Mouse (Mus musculus) layer of hippocampus, postnatal 25 days (tissue): ENCODE results near the gene Cenpb. TPM values are rescaled to one million over a fixed set of nuclear protein-coding genes. Genes with fewer than 3 reads are reported as not detected.
A peak's percentile ranks its signal among the peaks of the same experiment; 100 is the strongest.

Experiments
- DNase-seq, 2 experiments: peaks; one replicate each; pipeline ENCODE4 v3.0.0; 2022; ENCODE audit warnings: mixed read lengths in 2 of 2, low spot score in 1 of 2; ENCODE audit errors: extremely low spot score in 1 of 2
- total RNA-seq, 2 experiments: library from RNA; stranded (reverse); gene quantifications; 2 replicates each; pipeline ENCODE4 v1.2.3; 2021

Gene Cenpb
- total RNA-seq, 2 experiments from 2014 or later: 84.8 to 92.4 TPM

DNA sequence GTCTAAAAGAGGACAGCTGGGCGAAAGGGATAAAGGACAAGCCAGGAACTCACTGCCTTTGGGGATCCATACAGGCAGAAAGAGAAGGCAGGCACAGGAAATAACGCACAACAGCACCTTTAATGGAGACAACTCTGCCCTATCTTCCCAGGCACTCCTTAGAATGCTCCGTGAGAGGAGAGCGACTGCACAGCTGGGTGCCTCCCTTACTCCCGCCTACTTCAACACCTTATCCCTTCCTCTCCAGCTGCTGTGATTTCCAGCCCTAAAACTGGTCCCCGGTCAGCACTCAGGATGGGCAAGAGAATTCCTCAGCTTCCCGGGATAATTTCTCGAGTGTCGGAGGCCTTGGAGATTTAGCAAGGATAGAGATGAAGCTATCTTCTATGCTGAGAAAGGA lies 8.9 kb downstream of the Cenpb start:
- DNase-seq: no peak

DNA sequence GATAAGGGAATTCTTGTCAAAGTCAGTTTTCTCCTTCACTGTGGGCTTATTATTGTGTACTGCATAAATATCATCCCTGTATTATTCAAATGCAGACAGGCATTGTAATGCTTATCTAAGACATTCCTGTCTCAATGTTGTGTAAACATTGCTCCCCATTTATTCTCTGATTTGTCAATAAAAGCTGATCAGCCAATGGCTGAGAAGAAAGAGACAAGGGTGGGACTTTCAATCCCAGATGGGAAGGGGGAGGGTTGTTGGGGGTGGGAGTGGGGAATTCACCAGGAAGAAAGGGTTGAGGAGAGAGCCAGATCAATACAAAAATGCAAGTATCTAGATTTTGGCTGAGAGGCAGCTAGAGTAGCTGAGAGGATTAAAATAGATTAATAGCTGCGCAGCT lies 11.0 kb downstream of the Cenpb start:
- DNase-seq: no peak

DNA sequence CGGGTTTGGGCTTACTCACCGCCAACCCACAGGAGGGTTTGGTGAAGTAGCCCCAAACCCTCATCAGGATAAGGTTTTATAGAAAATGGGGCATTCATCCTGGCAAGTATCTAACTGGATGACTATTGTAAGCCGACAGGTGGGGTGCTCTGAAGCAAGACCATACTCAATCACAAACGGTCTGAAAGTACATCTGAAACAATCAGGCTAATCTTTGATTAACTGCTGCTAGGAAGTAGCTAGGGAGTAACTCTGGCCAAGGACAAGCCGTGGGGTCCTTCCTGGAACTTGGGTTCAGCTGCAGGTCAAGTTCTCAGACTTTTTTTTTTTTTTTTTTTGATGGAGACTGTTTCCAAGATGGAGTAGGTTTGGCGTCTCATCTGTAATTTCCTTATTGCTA lies 11.9 kb downstream of the Cenpb start:
- DNase-seq: no peak

DNA sequence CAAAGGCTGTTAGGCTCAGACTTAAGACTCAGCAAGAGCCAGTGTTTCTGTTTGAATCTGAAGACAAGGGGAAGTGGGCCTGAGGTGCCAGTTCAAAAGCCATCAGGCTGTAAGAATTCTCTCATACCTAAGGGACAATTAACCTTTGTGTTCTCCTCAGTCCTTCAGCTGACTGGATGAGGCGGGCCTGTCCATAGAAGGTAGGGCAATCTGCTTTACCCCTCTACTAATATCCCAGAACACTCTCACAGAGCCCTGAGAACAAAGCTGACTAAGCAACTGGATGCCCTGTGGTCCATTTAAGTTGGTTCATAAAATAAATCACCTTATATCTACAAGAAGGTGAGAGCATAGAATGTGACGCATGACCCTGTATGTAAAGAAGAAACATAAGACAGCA lies 13.7 kb downstream of the Cenpb start:
- DNase-seq: no peak

DNA sequence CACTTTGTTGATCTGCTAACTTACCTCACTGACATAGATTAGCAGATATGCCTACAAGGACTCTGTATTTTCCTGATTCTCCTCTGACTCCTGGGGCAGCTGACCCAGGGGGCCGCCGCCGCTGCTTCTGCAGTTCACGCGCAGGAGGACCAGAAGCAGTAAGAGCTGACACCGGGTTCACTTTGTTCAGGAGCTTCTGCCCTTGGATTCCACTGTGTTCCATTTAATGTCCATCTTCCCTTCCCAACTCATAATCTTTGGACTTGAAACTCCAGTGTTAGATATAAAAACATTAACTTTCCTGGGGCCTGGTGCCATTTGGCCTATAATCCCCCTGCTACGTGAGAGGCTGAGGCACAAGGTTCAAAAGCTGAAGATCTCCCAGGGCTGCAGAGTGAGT lies 15.9 kb downstream of the Cenpb start:
- DNase-seq: no peak

DNA sequence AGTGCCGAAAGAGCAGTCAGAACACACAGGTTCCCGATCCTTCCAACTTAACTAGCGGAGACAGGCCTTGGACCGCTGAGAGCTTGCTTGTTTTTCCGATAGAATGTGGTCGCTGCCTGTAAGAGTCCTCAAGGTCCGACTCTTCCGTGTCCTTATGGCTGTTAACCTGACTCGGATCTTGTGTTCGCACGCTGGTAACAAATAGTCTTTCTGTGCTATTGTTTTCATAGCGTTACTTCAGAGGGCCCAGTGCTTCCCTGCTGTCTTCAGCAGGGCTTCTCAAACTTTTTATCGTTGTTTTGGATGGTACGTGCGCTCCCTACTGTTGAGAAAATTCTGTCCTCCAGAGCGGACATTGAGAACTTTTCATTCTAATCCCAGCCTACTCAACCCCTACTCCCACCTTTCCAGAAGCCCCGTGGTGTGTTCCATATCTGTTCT lies 19.2 kb downstream of the Cenpb start:
- no peak for DNase-seq

DNA sequence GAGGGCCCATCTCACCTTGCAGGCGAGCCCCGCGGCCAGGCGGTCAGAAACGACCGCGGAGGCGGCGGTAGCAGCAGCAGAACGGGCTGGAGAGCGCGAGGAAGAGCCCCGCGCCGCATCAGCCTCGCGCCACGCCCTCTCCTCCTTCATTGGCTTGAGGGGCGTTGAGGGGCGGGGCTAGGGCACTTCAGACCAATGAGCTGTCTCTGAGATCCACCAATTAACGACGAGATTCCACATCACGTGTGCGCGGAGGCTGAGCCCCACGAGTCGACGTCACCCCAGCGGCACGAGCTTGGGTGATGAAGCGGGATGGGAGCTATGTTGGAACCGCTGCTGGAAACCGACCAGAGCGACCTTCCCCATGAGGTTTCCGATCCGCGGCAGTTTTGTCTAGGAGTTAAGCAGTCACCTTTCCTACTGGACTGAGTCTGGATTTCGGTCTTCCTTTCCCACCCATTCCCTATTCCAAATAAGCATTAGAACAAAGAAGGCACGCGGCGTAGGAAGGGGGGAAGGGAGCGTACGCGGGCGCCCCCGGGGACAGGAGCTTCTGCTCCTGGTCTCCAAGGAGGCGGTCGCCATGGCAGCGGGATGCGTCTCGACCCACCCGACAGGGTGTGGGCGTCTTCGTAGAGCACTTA lies 19.8 kb downstream of the Cenpb start, which contains the start of gene 1700037H04Rik:
1700037H04Rik (minus strand) TSS at position 144 of the 644 bp plus-strand sequence.
- peak; percentile 79 to 83 for DNase-seq

DNA sequence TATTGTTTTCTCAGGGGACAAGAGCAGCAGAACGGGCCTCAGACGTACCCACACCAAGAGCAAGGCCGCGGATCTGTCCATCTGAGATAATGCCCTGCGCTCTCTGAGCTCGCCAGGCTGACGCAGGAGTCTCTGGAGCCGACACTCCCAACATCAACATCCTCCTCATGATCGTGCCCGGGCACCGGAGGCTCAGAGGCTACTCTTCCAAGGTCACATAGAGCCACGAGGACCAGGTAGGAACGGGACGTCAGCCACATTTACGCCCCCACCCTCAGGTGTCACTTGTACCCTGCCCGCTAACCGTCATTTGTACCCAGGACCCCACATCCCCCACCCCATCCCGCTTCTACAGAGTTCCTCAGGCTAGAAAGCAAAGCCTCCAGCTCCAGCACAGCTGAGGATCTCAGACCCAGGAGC lies 20.4 kb downstream of the Cenpb start:
- no peak for DNase-seq

DNA sequence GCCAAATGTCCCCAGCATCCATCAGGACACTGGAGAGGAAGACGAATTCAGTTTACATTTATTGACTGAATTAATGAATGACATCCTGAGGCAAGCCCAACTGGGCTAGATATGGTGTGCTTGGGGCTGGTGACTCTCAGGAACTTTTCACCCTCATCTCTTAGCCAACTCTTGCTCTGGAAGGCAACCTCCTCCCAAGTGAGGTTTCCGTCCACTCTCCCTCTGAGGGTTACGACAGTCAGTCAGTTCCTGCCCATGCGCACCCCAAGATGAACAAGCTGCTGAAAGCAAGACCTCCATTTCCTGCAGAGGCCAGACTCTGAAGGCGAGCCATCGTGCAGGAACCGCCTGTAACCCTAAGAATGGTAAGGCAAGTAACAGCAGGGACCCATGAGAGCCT lies 22.9 kb downstream of the Cenpb start:
- DNase-seq: no peak

DNA sequence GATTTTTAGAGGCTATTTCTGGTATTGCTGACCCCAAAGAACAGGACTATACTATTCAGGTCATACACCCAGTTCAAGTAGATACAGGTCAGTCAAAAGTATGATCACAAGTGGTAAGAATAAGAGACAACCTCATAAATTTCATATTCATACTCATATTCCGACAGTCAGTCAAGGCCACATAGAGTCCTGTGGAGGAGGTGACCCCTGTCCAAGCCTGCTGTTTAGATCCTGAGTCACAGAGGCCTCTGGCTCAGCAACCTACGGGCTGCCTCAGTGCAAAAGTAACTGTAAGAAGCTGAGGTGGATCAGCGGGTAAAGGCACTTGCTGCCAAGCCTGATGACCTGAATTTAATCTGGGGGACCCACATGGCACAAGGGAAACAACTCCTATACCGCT lies 25.8 kb downstream of the Cenpb start:
- no peak for DNase-seq

DNA sequence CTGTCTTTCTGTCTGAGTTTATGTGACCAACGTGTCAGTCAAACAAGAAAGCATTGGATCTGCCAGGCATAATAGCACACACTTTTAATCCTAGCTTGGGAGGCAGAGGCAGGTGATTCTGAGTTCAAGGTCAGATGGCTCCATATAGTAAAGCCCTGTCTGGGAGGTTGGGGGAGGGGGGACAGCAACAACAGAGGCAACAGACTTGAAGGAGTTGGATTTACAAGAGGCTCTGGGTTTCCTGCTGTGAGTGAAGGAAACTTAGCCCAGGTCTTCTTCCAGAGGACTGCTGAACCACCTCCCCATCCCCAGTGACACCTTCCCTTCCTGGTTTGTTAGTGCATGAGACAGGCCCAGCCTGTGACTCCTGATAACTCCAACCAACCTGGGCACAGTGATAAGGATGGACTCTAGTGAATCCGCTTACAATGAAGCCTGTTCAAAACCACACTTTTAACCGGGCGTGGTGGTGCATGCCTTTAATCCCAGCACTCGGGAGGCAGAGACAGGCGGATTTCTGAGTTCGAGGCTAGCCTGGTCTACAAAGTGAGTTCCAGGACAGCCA lies 27.6 kb downstream of the Cenpb start:
- no peak for DNase-seq

DNA sequence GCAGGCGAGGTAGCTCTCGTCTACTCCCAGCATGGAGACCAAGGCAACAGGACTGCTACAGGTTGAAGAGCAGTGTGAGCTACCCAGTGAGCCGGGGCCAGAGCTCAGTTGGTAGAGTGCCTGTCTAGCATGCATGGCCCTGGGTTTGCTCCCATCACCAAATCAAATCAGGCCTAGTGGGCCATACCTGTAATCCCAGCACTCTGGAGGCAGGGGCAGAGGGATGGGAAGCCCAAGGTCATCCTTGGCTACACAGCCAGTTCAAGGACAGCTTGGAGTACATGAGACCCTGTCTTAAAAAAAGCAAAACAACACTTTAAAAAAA lies 30.7 kb downstream of the Cenpb start:
- no peak for DNase-seq

DNA sequence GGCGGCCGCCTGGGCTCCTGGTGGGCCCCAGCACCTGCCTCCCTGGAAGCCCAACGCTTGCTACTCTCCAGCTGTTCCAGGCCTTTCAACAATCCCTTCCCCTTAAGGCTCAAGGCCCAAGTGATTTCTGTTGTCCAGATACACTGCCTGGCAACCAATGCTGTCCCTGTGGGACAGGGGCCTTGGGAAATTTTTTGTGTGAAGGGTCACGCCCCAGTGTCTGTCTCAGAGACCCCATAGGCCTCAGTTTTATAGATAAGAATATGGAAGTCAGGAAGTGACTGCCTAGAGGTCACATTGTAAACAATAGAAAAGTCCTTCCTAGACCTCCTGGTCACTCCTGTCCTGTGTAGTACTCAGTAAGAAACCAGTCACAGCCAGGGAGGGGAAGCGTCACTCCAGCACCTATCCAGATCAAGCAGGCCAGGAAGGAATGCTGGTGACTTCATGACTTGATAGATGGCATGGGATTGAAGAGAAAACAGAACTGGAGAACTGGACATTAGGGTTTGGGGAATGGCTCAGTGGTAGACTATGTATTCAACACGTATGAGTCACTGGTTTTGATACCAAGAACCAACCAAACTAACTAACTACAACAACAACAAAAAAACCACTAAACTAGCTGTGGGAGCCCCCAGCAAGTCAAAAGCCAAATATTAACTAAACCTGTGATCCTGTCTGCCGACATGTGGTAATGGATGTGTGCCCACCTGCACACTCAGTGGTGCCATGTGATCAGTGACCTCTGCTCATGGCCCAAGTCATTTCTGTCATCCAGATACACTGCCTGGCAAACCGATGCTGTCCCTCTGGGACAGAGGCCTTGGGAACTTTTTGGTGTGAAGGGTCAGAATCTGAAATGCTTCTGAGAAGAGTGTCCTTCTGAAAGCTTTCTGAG lies 31.3 kb downstream of the Cenpb start:
- no peak for DNase-seq

DNA sequence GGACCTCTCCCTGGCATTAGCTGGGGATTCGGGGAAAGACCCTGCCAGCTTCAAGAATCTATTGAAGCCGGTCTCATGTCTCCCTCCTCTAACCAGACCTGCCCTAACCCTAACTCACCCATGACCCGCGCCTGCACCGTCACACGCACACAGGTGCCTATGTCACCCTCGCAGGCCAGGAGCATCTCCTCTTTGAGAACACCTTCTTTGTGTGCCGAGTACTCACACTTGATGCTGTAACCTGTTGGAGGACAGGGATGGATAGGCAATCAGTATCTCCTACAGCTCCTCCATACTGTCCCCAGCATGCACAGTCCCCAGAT lies 32.9 kb downstream of the Cenpb start:
- no peak for DNase-seq

DNA sequence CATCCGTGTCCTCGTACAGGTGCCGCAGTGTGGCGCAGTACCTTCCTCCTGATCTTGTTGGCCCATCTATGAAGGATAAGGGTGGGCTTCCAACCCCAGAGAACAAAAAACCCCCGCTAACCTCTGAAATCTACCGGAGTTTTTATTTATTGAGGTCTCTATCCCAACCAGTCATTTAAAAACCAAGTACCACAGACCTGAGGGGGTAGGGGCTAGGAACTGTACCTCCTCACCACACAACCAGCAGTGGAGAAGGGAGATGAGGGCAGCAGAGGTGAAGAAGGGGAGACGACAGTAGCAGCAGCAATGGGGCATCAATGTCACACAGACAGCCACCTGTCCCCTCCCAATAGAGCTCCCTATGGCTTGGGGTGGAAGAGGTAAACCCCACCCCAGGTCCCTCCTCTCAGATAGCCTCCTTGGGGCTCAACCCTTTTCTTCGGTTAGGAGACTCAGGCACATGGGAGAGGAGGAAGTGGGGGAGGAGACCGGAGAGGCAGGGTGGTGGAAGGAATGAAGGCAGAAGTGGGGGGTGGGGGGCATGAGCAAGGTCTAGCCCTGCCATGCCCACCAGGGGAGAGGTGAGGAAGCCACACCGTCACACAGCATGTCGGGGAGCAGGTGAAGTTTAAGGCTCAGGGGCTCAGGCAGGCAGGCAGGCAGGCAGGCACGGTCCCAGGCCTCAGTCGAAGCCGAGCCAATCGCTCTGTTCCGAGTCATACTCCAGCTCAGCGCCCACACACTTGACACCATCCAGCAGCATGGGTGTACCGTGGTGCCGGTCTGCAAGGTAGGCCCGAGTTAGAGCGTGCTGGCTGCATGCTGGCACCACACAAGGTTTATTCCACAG lies 33.4 kb downstream of the Cenpb start:
- no peak for DNase-seq

DNA sequence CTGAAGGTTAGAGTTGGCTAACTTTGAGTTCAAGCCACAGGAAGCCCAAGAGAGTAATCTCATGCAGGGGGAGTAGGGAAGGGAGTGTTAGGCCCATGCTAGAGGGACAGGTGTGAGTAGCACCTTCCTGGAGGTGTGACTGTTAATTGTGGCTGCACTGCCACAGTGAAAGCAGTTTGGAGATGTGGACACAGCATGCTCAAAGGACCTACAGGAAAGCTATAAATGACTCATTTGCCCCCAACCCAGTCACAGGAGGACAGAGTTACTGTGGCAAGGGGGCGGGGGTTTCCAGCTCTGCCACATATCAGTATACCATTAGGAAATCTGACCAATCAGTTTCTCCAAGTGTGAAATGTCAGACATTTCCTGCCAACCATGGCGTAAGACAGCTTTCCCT lies 34.3 kb downstream of the Cenpb start:
- DNase-seq: no peak

DNA sequence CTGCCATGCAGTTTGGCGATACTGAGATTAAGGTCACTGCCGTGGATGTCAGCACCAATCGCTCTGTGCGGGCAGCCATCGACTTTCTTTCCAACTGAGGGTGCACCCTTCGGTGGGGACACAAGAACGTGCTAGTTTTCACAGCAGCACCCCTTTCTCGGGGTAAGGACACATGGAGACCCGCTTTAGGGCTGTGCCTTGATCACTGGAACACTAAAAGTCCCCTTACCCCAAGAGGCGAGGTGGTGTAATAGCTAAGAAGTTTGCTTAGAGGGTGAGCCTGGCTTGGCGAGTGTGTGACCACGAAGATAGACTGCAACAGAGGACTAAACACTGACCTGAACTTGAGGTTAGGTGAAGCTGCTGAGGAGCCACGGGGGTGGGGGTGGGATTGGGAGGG lies 34.7 kb downstream of the Cenpb start:
- no peak for DNase-seq

DNA sequence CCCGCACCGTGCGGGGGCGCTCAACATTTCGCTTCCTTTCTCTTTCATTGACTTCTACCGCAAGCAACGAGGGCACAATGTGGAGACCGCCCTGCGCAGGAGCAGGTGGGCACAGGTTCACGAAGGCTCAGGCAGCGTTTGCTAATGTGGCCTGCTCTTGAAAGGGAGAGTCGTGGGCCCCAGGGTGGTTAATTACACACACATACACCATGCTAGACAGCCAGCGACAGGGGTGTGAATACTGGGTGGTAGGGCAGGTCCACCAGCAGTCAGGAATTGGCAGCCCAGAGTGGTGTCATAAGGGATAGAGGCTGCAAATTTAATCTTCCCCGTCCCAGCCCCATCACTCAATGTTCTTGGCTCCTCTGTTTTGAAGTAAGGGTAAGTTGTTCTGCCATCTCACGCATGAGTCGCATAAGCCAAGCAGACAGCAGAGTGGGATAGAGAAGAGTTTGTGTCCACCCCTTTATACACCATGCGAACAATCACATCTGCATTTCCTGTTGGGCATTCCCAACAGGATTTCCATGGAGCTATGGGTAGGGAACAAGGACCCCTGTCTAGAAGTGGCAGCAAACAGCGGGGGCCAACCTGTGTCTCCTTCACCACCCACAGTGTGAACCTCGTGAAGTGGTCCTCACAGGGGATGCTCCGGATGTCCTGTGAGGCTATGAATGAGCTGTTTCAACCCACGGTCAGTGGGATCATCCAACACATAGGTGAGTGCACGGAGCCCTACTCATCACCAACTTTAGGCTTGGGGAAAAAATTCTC lies 36.7 kb downstream of the Cenpb start:
- DNase-seq: no peak

DNA sequence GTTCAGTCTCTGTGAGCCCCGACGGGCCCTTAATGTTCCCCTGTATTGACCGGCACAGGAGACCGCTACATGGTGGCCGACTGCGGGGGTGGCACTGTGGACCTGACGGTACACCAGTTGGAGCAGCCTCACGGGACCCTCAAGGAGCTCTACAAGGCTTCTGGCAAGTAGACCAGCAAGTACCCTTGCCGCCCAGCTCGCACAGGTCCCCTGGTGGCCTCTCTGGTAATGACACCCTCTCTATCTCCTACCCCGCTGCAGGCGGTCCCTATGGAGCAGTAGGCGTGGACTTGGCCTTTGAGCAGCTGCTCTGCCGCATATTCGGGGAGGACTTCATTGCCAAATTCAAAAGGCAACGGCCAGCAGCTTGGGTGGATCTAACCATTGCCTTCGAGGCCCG lies 37.3 kb downstream of the Cenpb start:
- peak; percentile 36 to 59 for DNase-seq

DNA sequence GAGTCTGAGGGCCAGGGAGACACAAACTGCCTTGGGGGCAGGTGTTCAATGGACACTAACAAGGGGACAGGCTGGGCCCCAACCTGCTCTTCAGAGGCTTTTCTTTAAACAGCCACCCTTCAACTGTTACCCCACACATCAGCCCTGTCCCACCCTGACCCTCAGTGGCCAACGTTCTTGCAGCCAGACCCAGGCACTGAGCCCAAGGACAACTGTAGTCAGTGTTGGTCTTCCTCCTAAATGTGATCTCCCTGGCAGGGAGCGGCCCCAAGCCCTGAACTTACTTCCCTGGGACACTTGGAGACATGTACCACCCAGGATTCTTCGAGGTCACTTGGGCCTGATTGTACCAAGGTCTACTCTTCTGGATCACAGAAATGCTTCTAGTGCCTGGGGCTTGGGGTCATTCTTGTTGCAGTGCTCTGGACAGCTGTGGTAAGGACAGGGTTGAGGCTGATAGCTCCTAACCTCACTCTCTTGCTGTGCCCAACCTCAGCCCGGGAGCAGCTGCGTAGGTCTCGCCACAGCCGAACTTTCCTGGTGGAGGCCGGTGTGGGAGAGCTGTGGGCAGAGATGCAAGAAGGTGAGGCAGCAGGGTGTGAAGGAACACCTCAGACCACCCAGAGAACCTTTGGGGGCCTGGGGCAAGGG lies 38.4 kb downstream of the Cenpb start:
- DNase-seq: no peak
